Mouse (Mus musculus): ENCODE data around the gene Oprd1. TPM values are rescaled to one million over a fixed set of nuclear protein-coding genes. Genes with fewer than 3 reads are reported as not detected.

The Oprd1 gene
- polyA plus RNA-seq, 1 experiment from 2014 or later = 1.1 TPM

DNA sequence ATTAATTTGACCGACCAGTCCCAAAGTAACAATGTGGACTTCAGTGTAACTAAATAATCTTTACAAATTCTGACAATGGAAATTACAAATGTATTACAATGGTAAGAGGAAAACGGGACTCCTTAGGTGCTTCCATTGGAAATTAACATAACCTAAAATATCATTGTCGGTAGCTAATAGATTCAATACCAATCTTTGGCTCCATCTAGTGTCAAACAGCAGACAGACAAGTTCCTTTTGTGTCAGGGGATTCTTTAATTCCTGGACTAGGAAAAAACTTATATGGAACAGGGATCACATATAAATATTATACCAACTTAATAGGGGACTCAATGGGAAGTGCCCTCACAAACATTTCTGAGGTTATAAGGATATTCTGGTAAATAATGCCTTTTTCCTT, 43.1 kb downstream of the Oprd1 start:
- Histone ChIP-seq H3K4me3 (no peak overlapping the region), H3K36me3 (no peaks in the 10 kb centered on the region), H3K4me1 (peaks cover 10% of the 10 kb centered on the region), H3K27ac (no peak overlapping the region), H3K27me3 (ENCODE audit: insufficient read depth, poor library complexity, severe bottlenecking) (no peaks in the 10 kb centered on the region; the same call in 1 of the 2 replicates), H3K9me3 (no peaks in the 10 kb centered on the region)
- 52% methylated on average over 3 of the region's 3 CpGs for WGBS
- no peak for DNase-seq (ENCODE audit: low spot score)

DNA sequence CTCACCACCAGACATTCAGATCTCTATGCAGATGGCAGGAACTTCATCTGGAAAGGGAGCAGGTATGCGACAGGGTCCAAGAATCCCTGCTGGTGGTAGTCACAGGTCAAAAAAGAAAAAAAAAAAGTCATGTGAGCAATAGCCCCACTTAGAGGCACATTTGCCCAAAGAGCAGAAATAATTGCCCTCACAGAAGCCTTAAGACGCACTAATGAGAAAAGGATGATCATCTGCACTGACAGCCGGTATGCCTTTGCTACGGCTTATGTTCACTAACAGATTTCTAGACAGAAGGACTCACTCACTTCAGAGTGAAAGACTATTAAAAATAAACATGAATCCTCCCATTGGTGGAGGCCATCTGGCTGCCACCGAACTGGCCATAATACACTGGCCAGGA, 44.7 kb downstream of the Oprd1 start:
- Histone ChIP-seq H3K4me1 (peaks cover 10% of the 10 kb centered on the region), H3K27me3 (ENCODE audit: insufficient read depth, poor library complexity, severe bottlenecking) (no peaks in the 10 kb centered on the region; the same call in 1 of the 2 replicates), H3K27ac (no peak overlapping the region), H3K36me3 (no peaks in the 10 kb centered on the region), H3K9me3 (no peaks in the 10 kb centered on the region), H3K4me3 (no peak overlapping the region)
- no peak for DNase-seq (ENCODE audit: low spot score)
- WGBS = 79% methylated on average over 5 of the region's 5 CpGs

GRCm38 (mm10) chr4:132095043-132095442, 49.2 kb downstream of the Oprd1 start:
- WGBS = 60% methylated on average over 7 of the region's 7 CpGs
- Histone ChIP-seq H3K4me3 (no peak overlapping the region), H3K36me3 (no peaks in the 10 kb centered on the region), H3K27me3 (ENCODE audit: insufficient read depth, poor library complexity, severe bottlenecking) (no peaks in the 10 kb centered on the region; the same call in 1 of the 2 replicates), H3K27ac (no peak overlapping the region), H3K9me3 (no peaks in the 10 kb centered on the region), H3K4me1 (peaks cover 10% of the 10 kb centered on the region)
- DNase-seq (ENCODE audit: low spot score) = no peak

DNA sequence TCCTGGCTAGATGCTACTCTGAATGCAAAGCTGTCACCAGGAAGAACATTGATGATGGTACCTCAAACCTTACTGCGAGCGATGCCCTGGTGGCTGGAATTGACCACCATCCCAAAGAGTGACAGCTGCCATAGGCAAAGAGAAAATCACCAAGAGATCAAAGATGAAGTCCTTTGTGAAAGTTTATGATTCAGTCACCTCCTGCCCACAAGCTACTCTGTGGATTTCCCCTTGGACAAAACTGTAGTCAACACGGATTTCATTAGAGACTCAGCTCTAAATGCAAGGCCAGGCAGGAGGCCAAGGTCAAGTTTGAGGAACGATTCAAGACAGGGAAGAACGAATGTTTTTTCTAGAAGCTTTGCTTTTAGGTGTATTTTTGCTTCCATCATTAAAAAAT, 50.4 kb downstream of the Oprd1 start:
- WGBS = 87% methylated on average over 5 of the region's 5 CpGs
- DNase-seq (ENCODE audit: low spot score) = no peak
- Histone ChIP-seq H3K9me3 (no peaks in the 10 kb centered on the region), H3K27ac (no peak overlapping the region), H3K4me3 (no peak overlapping the region), H3K27me3 (ENCODE audit: insufficient read depth, poor library complexity, severe bottlenecking) (no peaks in the 10 kb centered on the region; the same call in 1 of the 2 replicates), H3K4me1 (peaks cover 4% of the 10 kb centered on the region; the same call in 1 of the 2 replicates), H3K36me3 (no peaks in the 10 kb centered on the region)

DNA sequence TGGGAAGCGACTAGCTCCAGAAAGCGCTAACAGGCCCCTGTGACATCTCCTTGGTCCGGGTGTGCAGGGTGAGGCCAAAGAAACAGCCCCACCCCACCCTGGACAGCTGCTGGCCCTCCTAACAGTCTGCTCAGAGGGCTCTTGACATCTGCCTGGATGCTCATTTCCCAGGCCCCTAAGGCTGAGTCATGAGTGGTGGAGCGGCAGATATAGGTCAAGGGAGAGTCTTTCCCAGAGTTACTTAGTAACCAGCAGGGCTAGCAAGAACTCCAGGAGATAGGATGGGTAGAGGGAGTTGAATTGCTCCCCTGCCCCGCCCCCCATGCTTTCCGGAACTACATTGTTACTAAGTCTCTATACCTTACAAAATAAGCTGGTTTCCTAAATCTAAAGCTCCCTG, 51.1 kb downstream of the Oprd1 start:
- no peaks in the 10 kb centered on the region; the same call in 1 of the 2 replicates for H3K27me3 ChIP-seq (ENCODE audit: insufficient read depth, poor library complexity, severe bottlenecking)
- H3K4me1 ChIP-seq = peaks cover 4% of the 10 kb centered on the region; the same call in 1 of the 2 replicates
- no peaks in the 10 kb centered on the region for H3K36me3 ChIP-seq
- 74% methylated on average over 6 of the region's 6 CpGs for WGBS
- no peak for DNase-seq (ENCODE audit: low spot score)
- H3K9me3 ChIP-seq = no peaks in the 10 kb centered on the region
- no peak overlapping the region for H3K27ac ChIP-seq
- no peak overlapping the region for H3K4me3 ChIP-seq

DNA sequence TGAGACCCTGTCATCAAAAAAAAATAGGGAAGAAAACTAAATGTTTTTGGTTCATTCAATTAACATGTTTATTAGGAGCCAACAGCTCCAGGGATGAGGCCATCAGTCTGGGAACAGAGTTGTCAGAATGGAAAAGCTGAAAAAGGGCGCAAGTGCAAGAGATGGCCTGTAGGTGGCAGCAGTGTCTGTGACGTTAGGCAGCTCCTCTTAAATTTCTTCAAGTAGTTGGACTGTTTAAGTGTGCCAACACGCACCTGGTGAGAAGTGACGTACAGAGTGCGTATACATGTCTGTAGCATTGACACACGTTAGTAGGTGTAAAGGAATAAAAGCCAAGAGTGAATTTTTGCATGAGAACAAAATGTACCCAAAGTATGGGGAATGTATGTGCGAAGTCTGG, 55.4 kb downstream of the Oprd1 start:
- Histone ChIP-seq H3K4me1 (peaks cover 7% of the 10 kb centered on the region), H3K36me3 (no peaks in the 10 kb centered on the region), H3K9me3 (no peaks in the 10 kb centered on the region), H3K4me3 (no peak overlapping the region), H3K27ac (no peak overlapping the region), H3K27me3 (ENCODE audit: insufficient read depth, poor library complexity, severe bottlenecking) (no peaks in the 10 kb centered on the region)
- DNase-seq (ENCODE audit: low spot score) = no peak
- WGBS = 20% methylated on average over 7 of the region's 7 CpGs

GRCm38 (mm10) chr4:132085114-132085513, 59.2 kb downstream of the Oprd1 start:
- Histone ChIP-seq H3K4me1 (peaks cover 7% of the 10 kb centered on the region; the same call in 1 of the 2 replicates), H3K27me3 (ENCODE audit: insufficient read depth, poor library complexity, severe bottlenecking) (no peaks in the 10 kb centered on the region), H3K36me3 (no peaks in the 10 kb centered on the region), H3K9me3 (no peaks in the 10 kb centered on the region), H3K4me3 (no peak overlapping the region), H3K27ac (no peak overlapping the region)
- WGBS = 85% methylated on average over 7 of the region's 7 CpGs
- no peak for DNase-seq (ENCODE audit: low spot score)

DNA sequence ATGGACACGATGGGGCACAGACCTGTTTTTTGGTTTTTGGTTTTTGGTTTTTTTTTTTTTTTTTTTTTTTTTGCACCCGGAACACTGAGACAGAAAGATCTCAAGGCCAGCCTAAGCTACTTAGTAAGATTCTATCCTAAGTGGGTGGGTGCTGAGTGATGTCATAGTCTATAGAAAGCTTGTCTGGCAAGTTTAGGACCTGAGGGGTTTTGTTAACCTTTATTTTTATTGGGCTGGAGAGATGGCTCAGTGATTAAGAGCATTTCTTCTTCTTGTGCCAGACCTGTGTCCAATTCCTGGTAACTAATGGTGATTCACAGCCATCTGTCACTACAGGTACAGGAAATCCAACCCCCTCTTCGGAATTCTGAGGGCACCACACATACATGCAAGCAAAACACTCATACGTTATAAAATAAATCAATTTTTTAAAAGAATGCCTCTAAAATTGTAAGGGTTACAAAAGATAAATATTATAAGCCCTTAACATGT, 63.7 kb downstream of the Oprd1 start:
- 62% methylated on average over 4 of the region's 4 CpGs for WGBS

GRCm38 (mm10) chr4:132079555-132080275, 64.6 kb downstream of the Oprd1 start:
- no peaks in the 10 kb centered on the region for H3K36me3 ChIP-seq
- H3K4me1 ChIP-seq = peaks cover 54% of the 10 kb centered on the region
- WGBS = 12% methylated on average over 19 of the region's 19 CpGs

More for the DNA sequence above, 63.7 kb downstream of the Oprd1 start:
- Histone ChIP-seq H3K4me3 (no peak overlapping the region), H3K4me1 (peaks cover 47% of the 10 kb centered on the region), H3K36me3 (no peaks in the 10 kb centered on the region), H3K27me3 (ENCODE audit: insufficient read depth, poor library complexity, severe bottlenecking) (no peaks in the 10 kb centered on the region), H3K9me3 (no peaks in the 10 kb centered on the region), H3K27ac (no peak overlapping the region)
- no peak for DNase-seq (ENCODE audit: low spot score)

GRCm38 (mm10) chr4:132078296-132078714, 66.0 kb downstream of the Oprd1 start:
- Histone ChIP-seq H3K4me1 (peaks cover 58% of the 10 kb centered on the region), H3K4me3 (no peak overlapping the region), H3K9me3 (no peaks in the 10 kb centered on the region), H3K36me3 (no peaks in the 10 kb centered on the region), H3K27ac (peak overlapping the region; percentile 94), H3K27me3 (ENCODE audit: insufficient read depth, poor library complexity, severe bottlenecking) (no peaks in the 10 kb centered on the region)
- 54% methylated on average over 7 of the region's 7 CpGs for WGBS
- no peak for DNase-seq (ENCODE audit: low spot score)

More at GRCm38 (mm10) chr4:132079555-132080275, 64.6 kb downstream of the Oprd1 start:
- no peak for DNase-seq (ENCODE audit: low spot score)
- Histone ChIP-seq H3K9me3 (no peaks in the 10 kb centered on the region), H3K27me3 (ENCODE audit: insufficient read depth, poor library complexity, severe bottlenecking) (no peaks in the 10 kb centered on the region), H3K4me3 (peak overlapping the region; percentile 35), H3K27ac (no peak overlapping the region)

- Histone ChIP-seq H3K27me3 (ENCODE audit: insufficient read depth, poor library complexity, severe bottlenecking) (peaks cover 5% of the 10 kb centered on the region; the same call in 1 of the 2 replicates), H3K36me3 (no peaks in the 10 kb centered on the region), H3K4me1 (peaks cover 67% of the 10 kb centered on the region), H3K4me3 (peak overlapping the region; percentile 50; the same call in 1 of the 2 replicates), H3K27ac (peak overlapping the region; percentile 94), H3K9me3 (no peaks in the 10 kb centered on the region)
- peak; percentile 96 for DNase-seq (ENCODE audit: low spot score)
- WGBS = 28% methylated on average over 7 of the region's 7 CpGs
Measured at GRCm38 (mm10) chr4:132077445-132077844, 66.8 kb downstream of the Oprd1 start.

GRCm38 (mm10) chr4:132076480-132077405, 67.5 kb downstream of the Oprd1 start:
- Histone ChIP-seq H3K9me3 (no peaks in the 10 kb centered on the region), H3K4me1 (peaks cover 73% of the 10 kb centered on the region), H3K36me3 (no peaks in the 10 kb centered on the region), H3K27me3 (ENCODE audit: insufficient read depth, poor library complexity, severe bottlenecking) (peaks cover 5% of the 10 kb centered on the region; the same call in 1 of the 2 replicates), H3K27ac (peak overlapping the region; percentile 94), H3K4me3 (peak overlapping the region; percentile 50)
- peak; percentile 98 for DNase-seq (ENCODE audit: low spot score)
- 13% methylated on average over 20 of the region's 20 CpGs for WGBS
